Mouse (Mus musculus): ENCODE measurements at regions not wholly inside any gene's neighbourhood (a gene's known extent, or its start where the extent isn't known, plus 50 kb on each side); places are given as distances from the start of the nearest gene placed in this dataset.

DNA sequence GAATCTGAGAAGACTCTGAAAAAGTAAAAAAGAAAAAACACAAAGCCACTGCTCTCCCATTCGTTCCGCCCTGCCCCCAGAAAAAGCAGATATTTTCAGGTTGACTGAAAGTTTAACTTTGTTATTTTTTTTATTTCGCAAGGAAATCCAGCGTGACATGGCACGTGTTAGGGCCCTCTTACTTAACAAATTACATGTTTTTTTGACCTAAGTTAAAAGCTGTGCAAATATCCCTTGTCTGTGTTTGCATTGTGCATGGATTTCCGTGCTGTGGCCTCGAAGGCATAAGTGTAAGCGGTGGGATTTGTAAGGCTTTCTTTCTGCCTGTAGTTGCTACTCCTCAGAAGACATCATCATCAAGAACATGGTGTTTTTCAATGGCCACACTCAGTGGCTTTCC is 87.2 kb downstream of the Olig3 start:
- no peak overlapping the region for H3K4me3 ChIP-seq (ENCODE audit: low read depth, low read length)
- no peaks in the 10 kb centered on the region for H3K9me3 ChIP-seq (ENCODE audit: control insufficient read depth, low read depth, low read length)
- H3K36me3 ChIP-seq (ENCODE audit: control insufficient read depth, insufficient read depth, low read length): no peaks in the 10 kb centered on the region
- H3K4me2 ChIP-seq (replicated peaks; ENCODE audit: low read depth, low read length): no peak overlapping the region
- no peak overlapping the region for H3K27ac ChIP-seq (ENCODE audit: low read length)
- 33% methylated on average over 8 of the region's 8 CpGs for WGBS
- no peak overlapping the region for H3K9ac ChIP-seq (replicated peaks; ENCODE audit: low read depth, low read length)
- no peaks in the 10 kb centered on the region for H3K27me3 ChIP-seq (ENCODE audit: control insufficient read depth, insufficient read depth, low read length)
- H3K4me1 ChIP-seq (ENCODE audit: control insufficient read depth, insufficient read depth, low read length): no peaks in the 10 kb centered on the region
- no peak for ATAC-seq (ENCODE audit: insufficient number of reproducible peaks, insufficient read depth, low FRiP score, low read depth)

DNA sequence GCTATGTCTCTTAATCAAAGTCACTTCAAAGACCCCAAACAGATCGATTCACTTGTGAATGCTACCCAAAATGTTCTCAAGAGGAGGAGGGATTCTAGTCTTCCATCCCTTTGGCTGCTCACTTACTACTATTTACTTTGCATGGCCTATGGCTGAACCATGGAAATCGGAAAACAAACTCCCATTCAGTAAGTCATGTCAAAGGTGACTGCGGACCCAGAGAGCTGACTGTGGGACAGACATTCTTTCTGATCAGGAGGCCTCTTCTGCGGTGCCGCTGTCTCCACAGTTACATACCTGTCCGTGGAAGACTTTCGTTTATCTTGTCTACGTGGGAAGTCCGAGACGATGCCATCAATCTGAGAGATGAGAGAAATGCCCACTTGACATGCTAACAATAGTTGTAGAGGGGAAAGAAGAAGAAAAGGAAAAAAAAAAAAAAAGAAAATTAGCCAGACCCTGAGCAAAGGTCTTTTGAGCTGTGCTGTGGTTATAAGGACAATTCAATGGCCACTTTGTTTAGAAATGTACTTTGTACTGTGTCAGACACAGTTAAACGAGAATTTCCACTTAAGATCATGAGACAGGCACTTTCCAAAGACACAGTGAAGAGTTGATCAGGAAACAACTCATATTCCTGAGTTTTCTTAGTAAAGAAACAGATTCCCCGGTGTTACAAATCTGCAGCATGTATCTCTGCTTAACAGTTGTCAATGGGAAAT is 92.7 kb downstream of the Olig3 start:
- ATAC-seq (ENCODE audit: insufficient number of reproducible peaks, insufficient read depth, low FRiP score, low read depth): no peak
- H3K4me2 ChIP-seq (replicated peaks; ENCODE audit: low read depth, low read length): no peak overlapping the region
- H3K27me3 ChIP-seq (ENCODE audit: control insufficient read depth, insufficient read depth, low read length): no peaks in the 10 kb centered on the region
- H3K36me3 ChIP-seq (ENCODE audit: control insufficient read depth, insufficient read depth, low read length): no peaks in the 10 kb centered on the region
- H3K4me1 ChIP-seq (ENCODE audit: control insufficient read depth, insufficient read depth, low read length): no peaks in the 10 kb centered on the region
- no peak overlapping the region for H3K9ac ChIP-seq (replicated peaks; ENCODE audit: low read depth, low read length)
- no peak overlapping the region for H3K4me3 ChIP-seq (ENCODE audit: low read depth, low read length)
- WGBS: 42% methylated on average over 12 of the region's 12 CpGs
- H3K27ac ChIP-seq (ENCODE audit: low read length): no peak overlapping the region
- H3K9me3 ChIP-seq (ENCODE audit: control insufficient read depth, low read depth, low read length): no peaks in the 10 kb centered on the region

DNA sequence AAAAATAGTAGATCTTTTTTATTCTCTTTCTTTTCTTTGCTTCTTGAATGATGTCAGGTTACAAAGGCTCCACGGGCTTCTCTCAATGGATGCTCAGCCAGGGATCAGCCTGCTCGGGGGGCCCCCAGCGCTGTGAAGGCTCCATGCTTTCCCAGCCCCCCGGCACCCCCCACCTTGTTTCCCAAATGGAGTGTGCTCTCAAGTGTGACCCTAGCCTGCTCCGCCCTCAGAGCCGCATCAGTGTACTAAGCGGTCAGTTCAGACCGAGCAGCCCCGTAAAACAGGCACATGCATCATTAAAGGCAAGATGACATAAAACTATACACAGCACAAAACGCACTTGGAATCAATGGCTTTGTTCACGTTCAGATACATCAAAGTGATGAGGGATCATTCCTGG is 102.7 kb downstream of the Olig3 start:
- ATAC-seq (ENCODE audit: insufficient number of reproducible peaks, insufficient read depth, low FRiP score, low read depth): no peak
- WGBS: 59% methylated on average over 11 of the region's 11 CpGs

GRCm38 (mm10) chr10:19459709-19460108 is 103.4 kb downstream of the Olig3 start:
- Histone ChIP-seq H3K9ac (replicated peaks; ENCODE audit: low read depth, low read length) (no peak overlapping the region), H3K4me2 (replicated peaks; ENCODE audit: low read depth, low read length) (no peak overlapping the region), H3K27me3 (ENCODE audit: control insufficient read depth, insufficient read depth, low read length) (no peaks in the 10 kb centered on the region), H3K36me3 (ENCODE audit: control insufficient read depth, insufficient read depth, low read length) (no peaks in the 10 kb centered on the region), H3K4me3 (ENCODE audit: low read depth, low read length) (no peak overlapping the region), H3K9me3 (ENCODE audit: control insufficient read depth, low read depth, low read length) (no peaks in the 10 kb centered on the region), H3K27ac (ENCODE audit: low read length) (no peak overlapping the region), H3K4me1 (ENCODE audit: control insufficient read depth, insufficient read depth, low read length) (no peaks in the 10 kb centered on the region)
- 71% methylated on average over 5 of the region's 5 CpGs for WGBS
- ATAC-seq (ENCODE audit: insufficient number of reproducible peaks, insufficient read depth, low FRiP score, low read depth): no peak

More for the DNA sequence above, 102.7 kb downstream of the Olig3 start:
- Histone ChIP-seq H3K27me3 (ENCODE audit: control insufficient read depth, insufficient read depth, low read length) (no peaks in the 10 kb centered on the region), H3K9me3 (ENCODE audit: control insufficient read depth, low read depth, low read length) (no peaks in the 10 kb centered on the region), H3K4me1 (ENCODE audit: control insufficient read depth, insufficient read depth, low read length) (no peaks in the 10 kb centered on the region), H3K27ac (ENCODE audit: low read length) (no peak overlapping the region), H3K4me3 (ENCODE audit: low read depth, low read length) (no peak overlapping the region), H3K36me3 (ENCODE audit: control insufficient read depth, insufficient read depth, low read length) (no peaks in the 10 kb centered on the region), H3K4me2 (replicated peaks; ENCODE audit: low read depth, low read length) (no peak overlapping the region), H3K9ac (replicated peaks; ENCODE audit: low read depth, low read length) (no peak overlapping the region)

- Histone ChIP-seq H3K4me1 (ENCODE audit: control insufficient read depth, insufficient read depth, low read length) (no peaks in the 10 kb centered on the region), H3K27ac (ENCODE audit: low read length) (no peak overlapping the region), H3K4me2 (replicated peaks; ENCODE audit: low read depth, low read length) (no peak overlapping the region), H3K36me3 (ENCODE audit: control insufficient read depth, insufficient read depth, low read length) (no peaks in the 10 kb centered on the region), H3K9ac (replicated peaks; ENCODE audit: low read depth, low read length) (no peak overlapping the region), H3K4me3 (ENCODE audit: low read depth, low read length) (no peak overlapping the region), H3K9me3 (ENCODE audit: control insufficient read depth, low read depth, low read length) (no peaks in the 10 kb centered on the region), H3K27me3 (ENCODE audit: control insufficient read depth, insufficient read depth, low read length) (no peaks in the 10 kb centered on the region)
- no peak for ATAC-seq (ENCODE audit: insufficient number of reproducible peaks, insufficient read depth, low FRiP score, low read depth)
- WGBS: 85% methylated on average over 4 of the region's 4 CpGs
These were observed 103.8 kb downstream of the Olig3 start for GRCm38 (mm10) chr10:19460164-19460563.

- ATAC-seq (ENCODE audit: insufficient number of reproducible peaks, insufficient read depth, low FRiP score, low read depth): no peak
- no peak overlapping the region for H3K4me3 ChIP-seq (ENCODE audit: low read depth, low read length)
- H3K27ac ChIP-seq (ENCODE audit: low read length): no peak overlapping the region
- no peak overlapping the region for H3K4me2 ChIP-seq (replicated peaks; ENCODE audit: low read depth, low read length)
- H3K9ac ChIP-seq (replicated peaks; ENCODE audit: low read depth, low read length): no peak overlapping the region
- H3K27me3 ChIP-seq (ENCODE audit: control insufficient read depth, insufficient read depth, low read length): no peaks in the 10 kb centered on the region
- H3K36me3 ChIP-seq (ENCODE audit: control insufficient read depth, insufficient read depth, low read length): no peaks in the 10 kb centered on the region
- no peaks in the 10 kb centered on the region for H3K9me3 ChIP-seq (ENCODE audit: control insufficient read depth, low read depth, low read length)
- 76% methylated on average over 3 of the region's 3 CpGs for WGBS
- H3K4me1 ChIP-seq (ENCODE audit: control insufficient read depth, insufficient read depth, low read length): no peaks in the 10 kb centered on the region
These were observed 107.5 kb downstream of the Olig3 start for GRCm38 (mm10) chr10:19463800-19464199.

DNA sequence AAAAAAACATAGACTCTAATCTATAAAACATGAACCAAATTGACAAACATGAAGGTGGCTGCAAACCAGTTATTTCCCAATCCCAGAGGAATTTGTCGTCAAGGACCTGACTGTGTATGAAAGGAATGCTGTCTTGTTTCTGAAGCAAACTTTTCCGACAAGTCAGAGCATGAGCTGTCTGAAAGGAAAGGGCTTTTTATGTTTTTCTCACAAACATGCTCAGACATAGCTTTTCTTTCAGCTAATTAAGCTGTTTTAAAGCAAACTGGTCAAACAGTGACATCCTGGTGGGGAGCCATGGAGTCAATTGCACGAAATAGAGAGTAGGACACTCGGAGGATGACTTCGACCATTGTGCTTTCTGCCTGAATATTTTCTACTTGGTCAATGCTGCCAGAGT is 108.2 kb downstream of the Olig3 start:
- H3K4me3 ChIP-seq (ENCODE audit: low read depth, low read length): no peak overlapping the region
- no peak overlapping the region for H3K4me2 ChIP-seq (replicated peaks; ENCODE audit: low read depth, low read length)
- no peaks in the 10 kb centered on the region for H3K36me3 ChIP-seq (ENCODE audit: control insufficient read depth, insufficient read depth, low read length)
- 68% methylated on average over 5 of the region's 5 CpGs for WGBS
- H3K9ac ChIP-seq (replicated peaks; ENCODE audit: low read depth, low read length): no peak overlapping the region
- no peaks in the 10 kb centered on the region for H3K27me3 ChIP-seq (ENCODE audit: control insufficient read depth, insufficient read depth, low read length)
- no peak overlapping the region for H3K27ac ChIP-seq (ENCODE audit: low read length)
- H3K9me3 ChIP-seq (ENCODE audit: control insufficient read depth, low read depth, low read length): no peaks in the 10 kb centered on the region
- no peaks in the 10 kb centered on the region for H3K4me1 ChIP-seq (ENCODE audit: control insufficient read depth, insufficient read depth, low read length)
- no peak for ATAC-seq (ENCODE audit: insufficient number of reproducible peaks, insufficient read depth, low FRiP score, low read depth)

DNA sequence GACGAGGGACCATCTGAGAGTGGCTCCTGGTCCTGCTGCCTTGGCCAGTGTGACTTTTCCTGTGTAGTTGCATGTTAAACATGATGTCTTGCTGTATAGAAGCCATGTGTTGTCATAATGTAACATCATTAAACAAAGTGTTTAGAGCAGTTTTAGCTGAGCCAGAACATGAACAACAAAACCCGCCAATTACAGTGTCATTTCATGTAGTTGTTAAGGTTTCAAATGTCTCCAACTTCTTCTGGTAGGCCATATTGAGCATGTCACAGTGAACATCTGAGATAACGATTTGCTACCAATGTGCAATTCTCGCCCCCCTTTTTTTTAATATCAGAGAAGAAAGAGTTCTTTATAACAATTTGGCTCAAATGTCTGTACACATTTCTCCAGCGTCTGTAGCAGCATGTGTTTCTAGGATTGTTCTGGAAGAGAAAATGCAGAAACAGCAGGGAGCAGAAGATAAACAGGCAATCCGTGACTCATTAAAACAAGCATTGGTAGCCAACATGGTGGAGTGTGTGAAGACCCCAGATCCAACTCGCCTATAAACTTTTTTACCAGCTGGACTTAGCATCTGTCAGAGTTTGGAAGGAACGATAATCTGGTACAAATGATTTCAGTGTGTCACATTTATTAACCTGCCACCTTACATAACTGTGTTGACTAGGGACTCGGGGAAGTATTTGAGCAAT is 115.2 kb downstream of the Olig3 start:
- no peak overlapping the region for H3K4me2 ChIP-seq (replicated peaks; ENCODE audit: low read depth, low read length)
- no peaks in the 10 kb centered on the region for H3K9me3 ChIP-seq (ENCODE audit: control insufficient read depth, low read depth, low read length)
- 69% methylated on average over 9 of the region's 9 CpGs for WGBS
- H3K27me3 ChIP-seq (ENCODE audit: control insufficient read depth, insufficient read depth, low read length): no peaks in the 10 kb centered on the region
- H3K36me3 ChIP-seq (ENCODE audit: control insufficient read depth, insufficient read depth, low read length): no peaks in the 10 kb centered on the region
- no peak overlapping the region for H3K4me3 ChIP-seq (ENCODE audit: low read depth, low read length)
- 0 out of 2 replicates have a peak, but pooled peaks cover 5% of the 10 kb centered on the region for H3K4me1 ChIP-seq (ENCODE audit: control insufficient read depth, insufficient read depth, low read length)
- H3K27ac ChIP-seq (ENCODE audit: low read length): no peak overlapping the region
- no peak for ATAC-seq (ENCODE audit: insufficient number of reproducible peaks, insufficient read depth, low FRiP score, low read depth)
- H3K9ac ChIP-seq (replicated peaks; ENCODE audit: low read depth, low read length): no peak overlapping the region
